Mouse (Mus musculus) intestine, embryonic 16.5 days (tissue): ENCODE measurements at regions not wholly inside any gene's neighbourhood (a gene's known extent, or its start where the extent isn't known, plus 50 kb on each side); places are given as distances from the start of the nearest gene placed in this dataset.

Experiments
- ATAC-seq: fragments of 200-750 bp; cut with Nextera tagmentation; 2 replicates; pipeline ENCODE4 v1.8.0; 2017; ENCODE audit warnings: moderate TSS enrichment, moderate library complexity
- H3K27ac ChIP-seq: fragments of 300-500 bp; sonication (generic); 2 replicates; pipeline ENCODE4 v1.5.1; 2014; ENCODE audit warnings: mild to moderate bottlenecking, low read length
- H3K27me3 ChIP-seq: fragments of 300-500 bp; sonication (generic); replicated peaks from 2 replicates; pipeline ENCODE4 v1.6.1; 2014; ENCODE audit warnings: low read length, control low read depth, mixed read lengths; ENCODE audit not compliant: control insufficient read depth, insufficient read depth
- H3K36me3 ChIP-seq: fragments of 300-500 bp; sonication (generic); 2 replicates; pipeline ENCODE4 v1.6.1; 2014; ENCODE audit warnings: low read length, control low read depth; ENCODE audit not compliant: control insufficient read depth, insufficient read depth
- H3K4me1 ChIP-seq: fragments of 300-500 bp; sonication (generic); 2 replicates; pipeline ENCODE4 v1.6.1; 2014; ENCODE audit warnings: low read length, control low read depth, mixed read lengths; ENCODE audit not compliant: control insufficient read depth, insufficient read depth
- H3K4me2 ChIP-seq: fragments of 300-500 bp; sonication (generic); 2 replicates; pipeline ENCODE4 v1.6.1; 2014; ENCODE audit warnings: low read depth, low read length, control low read depth
- H3K4me3 ChIP-seq: fragments of 300-500 bp; sonication (generic); 2 replicates; pipeline ENCODE4 v1.5.1; 2014; ENCODE audit warnings: mild to moderate bottlenecking, low read length
- H3K9ac ChIP-seq: fragments of 300-500 bp; sonication (generic); 2 replicates; pipeline ENCODE4 v1.6.1; 2014; ENCODE audit warnings: low read depth, low read length
- H3K9me3 ChIP-seq: fragments of 300-500 bp; sonication (generic); 2 replicates; pipeline ENCODE4 v1.6.1; 2016; ENCODE audit warnings: low read length, control low read depth; ENCODE audit not compliant: control insufficient read depth
- WGBS: fragments of 180-500 bp; shearing (Covaris S2); extraction: QIAGEN DNeasy Blood & Tissue Kit; methylation state at CpG from one replicate; pipeline ENCODE4 v1.1.7; 2014; 5-methylcytosine and 5-hydroxymethylcytosine counted together

GRCm38 (mm10) chr4:94367174-94367573, 189.2 kb upstream of the Gm10306 start:
- no peak overlapping the region for H3K4me3 ChIP-seq
- H3K27me3 ChIP-seq, result no peaks in the 10 kb centered on the region
- H3K4me2 ChIP-seq, result no peak overlapping the region
- no peak overlapping the region for H3K9ac ChIP-seq
- WGBS, result 60% methylated on average over 3 of the region's 3 CpGs
- no peaks in the 10 kb centered on the region for H3K9me3 ChIP-seq
- H3K4me1 ChIP-seq, result no peaks in the 10 kb centered on the region
- no peak overlapping the region for H3K27ac ChIP-seq
- ATAC-seq, result peak; percentile 66
- H3K36me3 ChIP-seq, result no peaks in the 10 kb centered on the region

- 33% methylated on average over 6 of the region's 6 CpGs for WGBS
- H3K36me3 ChIP-seq, result no peaks in the 10 kb centered on the region
- H3K4me2 ChIP-seq, result no peak overlapping the region
- H3K9ac ChIP-seq, result no peak overlapping the region
- ATAC-seq, result no peak
- H3K27me3 ChIP-seq, result no peaks in the 10 kb centered on the region
- no peaks in the 10 kb centered on the region for H3K4me1 ChIP-seq
- no peak overlapping the region for H3K4me3 ChIP-seq
- no peak overlapping the region for H3K27ac ChIP-seq
- no peaks in the 10 kb centered on the region for H3K9me3 ChIP-seq
Measured at GRCm38 (mm10) chr4:94370981-94371380, 185.4 kb upstream of the Gm10306 start.

- H3K36me3 ChIP-seq, result no peaks in the 10 kb centered on the region
- H3K4me1 ChIP-seq, result no peaks in the 10 kb centered on the region
- no peak for ATAC-seq
- 89% methylated on average over 1 of the region's 1 CpGs for WGBS
- H3K27me3 ChIP-seq, result no peaks in the 10 kb centered on the region
- no peak overlapping the region for H3K27ac ChIP-seq
- no peaks in the 10 kb centered on the region for H3K9me3 ChIP-seq
- H3K4me2 ChIP-seq, result no peak overlapping the region
- H3K4me3 ChIP-seq, result no peak overlapping the region
- H3K9ac ChIP-seq, result no peak overlapping the region
Measured at GRCm38 (mm10) chr4:94376256-94376655, 180.1 kb upstream of the Gm10306 start.

- ATAC-seq, result no peak
- no peak overlapping the region for H3K27ac ChIP-seq
- no peak overlapping the region for H3K4me3 ChIP-seq
- H3K9ac ChIP-seq, result no peak overlapping the region
- no peaks in the 10 kb centered on the region for H3K4me1 ChIP-seq
- WGBS, result 44% methylated on average over 7 of the region's 7 CpGs
- no peak overlapping the region for H3K4me2 ChIP-seq
- H3K27me3 ChIP-seq, result no peaks in the 10 kb centered on the region
- H3K36me3 ChIP-seq, result no peaks in the 10 kb centered on the region
- H3K9me3 ChIP-seq, result no peaks in the 10 kb centered on the region
Measured at GRCm38 (mm10) chr4:94385703-94386102, 170.6 kb upstream of the Gm10306 start.

- no peaks in the 10 kb centered on the region for H3K9me3 ChIP-seq
- H3K9ac ChIP-seq, result no peak overlapping the region
- ATAC-seq, result no peak
- 50% methylated on average over 2 of the region's 2 CpGs for WGBS
- H3K27ac ChIP-seq, result no peak overlapping the region
- H3K4me2 ChIP-seq, result no peak overlapping the region
- no peaks in the 10 kb centered on the region for H3K27me3 ChIP-seq
- H3K4me1 ChIP-seq, result no peaks in the 10 kb centered on the region
- H3K36me3 ChIP-seq, result no peaks in the 10 kb centered on the region
- no peak overlapping the region for H3K4me3 ChIP-seq
Measured at GRCm38 (mm10) chr4:94388317-94388716, 168.0 kb upstream of the Gm10306 start.

- no peaks in the 10 kb centered on the region for H3K36me3 ChIP-seq
Measured at GRCm38 (mm10) chr4:94394462-94394861, 161.9 kb upstream of the Gm10306 start.

GRCm38 (mm10) chr4:94397284-94397683, 159.1 kb upstream of the Gm10306 start:
- no peaks in the 10 kb centered on the region for H3K27me3 ChIP-seq
- H3K9ac ChIP-seq, result no peak overlapping the region
- no peaks in the 10 kb centered on the region for H3K4me1 ChIP-seq
- no peaks in the 10 kb centered on the region for H3K36me3 ChIP-seq
- ATAC-seq, result no peak
- no peak overlapping the region for H3K27ac ChIP-seq
- H3K9me3 ChIP-seq, result no peaks in the 10 kb centered on the region
- no peak overlapping the region for H3K4me2 ChIP-seq
- no peak overlapping the region for H3K4me3 ChIP-seq
- 48% methylated on average over 2 of the region's 2 CpGs for WGBS

More at GRCm38 (mm10) chr4:94394462-94394861, 161.9 kb upstream of the Gm10306 start:
- 50% methylated on average over 2 of the region's 2 CpGs for WGBS
- Histone ChIP-seq H3K4me1 (no peaks in the 10 kb centered on the region), H3K27me3 (no peaks in the 10 kb centered on the region), H3K4me2 (no peak overlapping the region), H3K9me3 (no peaks in the 10 kb centered on the region), H3K4me3 (no peak overlapping the region), H3K27ac (no peak overlapping the region), H3K9ac (no peak overlapping the region)
- ATAC-seq, result no peak

- Histone ChIP-seq H3K36me3 (no peaks in the 10 kb centered on the region), H3K27ac (no peak overlapping the region), H3K27me3 (no peaks in the 10 kb centered on the region), H3K4me1 (no peaks in the 10 kb centered on the region), H3K9ac (no peak overlapping the region), H3K4me3 (no peak overlapping the region), H3K9me3 (no peaks in the 10 kb centered on the region), H3K4me2 (no peak overlapping the region)
- WGBS, result 85% methylated on average over 1 of the region's 1 CpGs
- no peak for ATAC-seq
Measured at GRCm38 (mm10) chr4:94406922-94407321, 149.4 kb upstream of the Gm10306 start.

GRCm38 (mm10) chr4:94407503-94407902, 148.8 kb upstream of the Gm10306 start:
- Histone ChIP-seq H3K36me3 (no peaks in the 10 kb centered on the region), H3K9me3 (no peaks in the 10 kb centered on the region), H3K9ac (no peak overlapping the region), H3K4me1 (no peaks in the 10 kb centered on the region), H3K27me3 (no peaks in the 10 kb centered on the region), H3K4me2 (no peak overlapping the region), H3K27ac (no peak overlapping the region), H3K4me3 (no peak overlapping the region)
- ATAC-seq, result no peak
- 78% methylated on average over 4 of the region's 4 CpGs for WGBS

GRCm38 (mm10) chr4:94412661-94413060, 143.7 kb upstream of the Gm10306 start:
- WGBS, result 67% methylated on average over 2 of the region's 2 CpGs
- H3K9me3 ChIP-seq, result no peaks in the 10 kb centered on the region
- no peak overlapping the region for H3K4me2 ChIP-seq
- H3K27me3 ChIP-seq, result no peaks in the 10 kb centered on the region
- H3K4me1 ChIP-seq, result no peaks in the 10 kb centered on the region
- no peaks in the 10 kb centered on the region for H3K36me3 ChIP-seq
- no peak overlapping the region for H3K9ac ChIP-seq
- no peak overlapping the region for H3K4me3 ChIP-seq
- H3K27ac ChIP-seq, result no peak overlapping the region
- ATAC-seq, result no peak
